Mouse (Mus musculus) cerebellum, adult 11-12 months (tissue): ENCODE results near the gene Gm20388.

Source experiments
- DNase-seq: peaks from one replicate; pipeline ENCODE4 v3.0.0; 2022

Gene Gm20388

DNA sequence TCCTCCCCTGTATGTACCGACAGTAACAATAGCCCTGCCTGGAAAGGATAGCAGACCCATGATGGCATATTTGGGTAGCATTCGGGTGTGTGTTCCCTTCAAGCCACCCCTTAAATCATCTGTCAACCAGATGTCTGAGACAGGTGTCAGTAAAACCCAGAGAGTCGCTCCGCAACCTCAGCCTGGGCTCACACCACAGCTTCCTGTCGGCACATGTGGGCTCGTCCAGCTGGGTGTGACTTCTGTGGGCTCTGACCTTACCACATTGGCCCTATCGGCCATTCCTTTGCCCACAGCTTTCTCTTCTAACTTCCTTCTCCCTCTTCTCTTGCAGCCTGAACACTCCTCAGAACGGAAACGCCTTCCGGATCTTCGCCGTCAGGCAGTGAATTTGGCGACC lies 139.3 kb downstream of the Gm20388 start:
- no peak for DNase-seq

DNA sequence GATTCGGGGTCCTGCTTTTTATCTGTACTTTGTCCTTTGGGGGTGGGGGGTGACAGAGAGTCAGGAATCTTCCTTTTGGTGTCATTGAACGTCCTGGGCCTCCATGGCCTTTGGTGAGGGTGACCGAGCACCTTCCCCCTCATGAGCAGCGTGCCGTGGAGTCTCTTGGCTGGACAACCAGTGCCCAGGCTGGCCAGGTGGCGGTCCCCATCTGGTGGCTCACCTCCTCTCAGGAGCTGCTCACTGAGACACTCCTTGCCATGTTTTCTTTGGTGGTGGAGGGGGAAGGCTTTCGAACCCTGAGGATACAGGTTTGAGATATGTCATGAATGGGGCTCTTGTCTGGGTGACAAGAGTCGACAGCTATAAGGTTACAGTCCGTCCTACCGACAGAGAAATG lies 139.7 kb downstream of the Gm20388 start:
- DNase-seq, result peak; percentile 59

DNA sequence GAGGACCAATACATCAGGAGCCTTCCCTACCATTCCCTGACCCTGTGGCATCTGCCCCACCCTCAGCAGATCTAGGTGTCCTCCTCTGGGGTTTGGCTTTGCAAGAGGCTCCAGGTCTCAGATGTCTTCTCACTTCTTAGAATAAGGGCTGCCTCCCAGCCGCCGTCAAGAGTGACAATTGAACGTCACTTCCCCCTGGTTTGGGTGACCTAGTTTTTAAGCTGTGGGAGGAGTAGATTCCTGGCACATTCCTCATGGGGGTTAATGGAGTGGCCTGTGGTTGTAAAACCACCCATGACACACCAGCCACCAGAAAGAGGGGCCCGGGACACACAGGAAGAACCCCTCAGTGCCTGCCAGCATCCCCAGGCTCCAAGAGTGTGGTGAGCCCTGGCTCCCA lies 140.4 kb downstream of the Gm20388 start:
- DNase-seq, result no peak

DNA sequence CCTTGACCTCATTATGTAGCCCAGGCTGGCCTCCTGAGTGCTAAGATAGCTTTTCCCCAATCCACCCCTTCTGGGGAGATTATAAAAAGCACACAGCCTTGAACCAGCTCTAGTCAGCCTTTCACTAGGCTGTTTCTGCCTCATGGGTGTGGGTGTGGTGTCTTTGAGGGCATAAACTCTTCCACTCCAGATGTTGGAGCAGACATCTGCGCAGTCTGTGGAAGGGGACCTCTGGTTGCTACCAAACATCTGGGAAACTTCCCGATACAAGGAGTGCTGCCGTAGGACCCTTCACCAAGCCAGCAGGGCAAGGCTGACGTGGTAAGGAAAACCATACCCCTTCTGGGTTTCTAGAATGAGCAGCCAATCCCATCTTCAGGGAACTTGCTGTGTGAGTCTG lies 141.3 kb downstream of the Gm20388 start:
- DNase-seq, result no peak

DNA sequence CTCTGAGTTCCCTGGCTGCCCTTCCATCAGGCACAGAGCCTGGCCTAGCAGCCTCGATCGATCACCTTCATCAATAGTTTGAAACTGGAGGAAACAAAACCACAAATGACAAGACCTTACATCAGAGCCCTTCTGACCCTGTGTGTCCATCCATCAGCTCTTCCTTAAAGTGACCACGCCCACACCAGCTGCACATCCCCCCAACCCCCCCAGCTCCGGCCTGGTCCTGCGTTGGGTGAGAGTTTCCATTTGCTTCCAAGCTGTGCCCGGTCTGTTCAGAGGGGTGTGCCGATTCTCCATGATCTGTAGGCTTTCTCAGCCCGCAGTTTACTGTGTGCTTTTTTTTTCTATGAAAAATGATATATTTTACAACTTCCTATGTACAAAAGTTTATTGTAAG lies 141.7 kb downstream of the Gm20388 start:
- DNase-seq, result no peak

DNA sequence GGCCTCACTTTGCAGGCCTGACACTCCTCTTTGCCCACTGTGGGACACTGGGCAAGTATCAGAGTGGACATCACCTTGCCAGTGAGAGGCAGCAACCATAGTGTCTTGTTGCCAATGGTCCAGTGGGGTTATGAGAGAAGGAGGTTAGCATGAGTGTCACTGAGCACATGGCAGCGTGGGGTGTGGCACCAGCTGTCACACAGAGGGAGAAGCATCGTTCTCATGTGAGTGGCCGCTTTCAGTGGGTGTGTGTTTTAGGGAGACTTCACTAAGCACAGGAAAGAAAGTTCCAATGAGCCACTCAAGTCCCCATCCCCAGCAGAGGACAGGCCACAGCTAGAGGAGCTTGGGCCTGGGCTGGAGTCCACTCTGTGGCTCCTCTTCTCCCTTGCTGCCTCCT lies 144.2 kb downstream of the Gm20388 start:
- DNase-seq, result no peak

DNA sequence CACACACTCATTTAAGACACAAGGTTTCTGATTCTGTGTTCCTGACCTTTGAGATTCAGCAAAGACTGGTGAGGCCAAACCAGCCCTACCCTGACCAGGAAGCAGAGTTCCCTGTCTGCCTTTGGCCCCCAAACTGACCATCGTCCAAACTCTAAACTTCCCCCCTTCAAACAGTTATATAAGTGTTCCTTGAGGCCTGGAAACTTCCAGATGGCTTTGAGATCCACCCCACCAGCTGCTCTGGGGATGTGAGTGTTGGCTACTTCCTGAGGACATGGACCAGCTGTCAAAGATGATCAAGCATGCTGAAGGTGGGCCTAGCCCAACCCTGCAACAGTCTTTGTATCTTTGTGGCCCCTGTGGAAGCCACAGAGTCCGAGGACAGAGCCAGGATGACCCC lies 146.4 kb downstream of the Gm20388 start:
- no peak for DNase-seq

DNA sequence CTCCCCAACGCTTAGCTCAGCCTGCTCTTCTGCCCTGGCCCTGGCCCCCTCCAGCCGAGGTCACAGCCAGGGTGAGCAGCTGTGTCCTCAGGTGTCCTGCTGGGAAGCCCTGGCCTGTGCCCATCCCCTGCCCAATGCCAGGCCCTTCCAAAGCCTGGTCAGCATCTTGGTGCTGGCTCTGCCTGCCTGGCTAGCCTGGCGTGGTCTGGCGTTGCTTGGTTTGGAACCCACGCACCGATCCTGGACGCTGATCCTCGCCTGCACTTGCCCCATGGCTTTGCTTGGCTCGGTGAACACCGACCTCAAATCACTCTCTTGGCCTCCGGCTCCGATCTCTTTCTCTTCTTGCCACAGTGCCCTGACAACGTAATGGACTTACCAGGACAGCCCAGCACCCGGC lies 152.1 kb downstream of the Gm20388 start:
- DNase-seq, result peak; percentile 57

DNA sequence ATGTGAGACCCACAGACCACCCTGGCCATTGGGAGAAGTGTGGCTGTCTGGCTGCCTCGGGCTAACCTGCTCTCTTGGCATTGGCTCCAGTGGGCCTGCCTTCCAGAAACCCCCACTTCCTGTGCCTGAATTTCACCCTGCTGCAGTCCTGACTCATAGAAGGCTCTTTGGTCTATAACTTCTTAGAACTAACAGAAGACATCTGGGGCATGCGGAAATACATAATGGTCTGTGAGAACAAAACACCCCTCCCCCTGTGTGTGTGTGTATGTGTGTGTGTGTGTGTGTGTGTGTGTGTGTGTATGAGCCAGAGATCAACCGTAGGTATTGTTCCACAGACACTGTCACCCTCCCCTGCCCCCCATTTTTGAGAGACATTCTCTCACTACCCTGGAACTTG lies 152.7 kb downstream of the Gm20388 start:
- no peak for DNase-seq

DNA sequence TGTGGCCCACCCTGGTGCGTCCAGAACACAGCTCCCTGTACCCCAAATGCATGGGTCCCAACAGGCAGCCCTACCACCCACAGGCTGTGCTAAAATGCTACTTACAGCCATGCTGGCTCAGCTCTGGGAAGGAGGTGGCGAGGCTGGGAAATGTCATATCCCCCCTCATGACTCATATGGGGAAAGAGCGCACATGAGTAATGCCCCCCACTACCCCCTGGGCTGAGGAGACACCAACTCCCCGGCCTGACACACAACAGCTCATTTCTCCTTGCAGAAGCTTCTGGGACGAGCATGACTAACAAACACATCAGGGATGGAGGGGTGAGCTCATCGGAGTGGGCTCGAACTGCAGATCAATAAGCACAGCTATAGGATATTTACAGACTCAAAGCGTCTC lies 155.0 kb downstream of the Gm20388 start:
- DNase-seq, result no peak

DNA sequence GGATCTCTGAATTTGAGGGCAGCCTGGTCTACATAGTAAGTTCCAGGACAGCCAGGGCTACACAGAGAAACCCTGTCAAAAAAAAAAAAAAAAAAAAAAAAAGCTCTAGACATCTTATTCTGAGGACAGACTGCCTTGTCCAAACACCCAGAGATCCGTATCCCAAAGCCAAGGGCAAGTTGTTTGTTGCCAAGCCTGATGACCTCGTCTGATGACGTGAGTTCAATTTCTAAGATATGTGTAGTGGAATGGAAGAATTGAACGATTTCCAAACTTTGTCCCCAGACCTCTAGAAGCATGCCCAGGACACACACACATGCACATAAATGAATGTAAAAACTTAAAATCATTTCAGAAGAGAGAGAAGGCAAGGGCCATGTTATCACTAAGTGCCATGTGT lies 155.6 kb downstream of the Gm20388 start:
- no peak for DNase-seq

DNA sequence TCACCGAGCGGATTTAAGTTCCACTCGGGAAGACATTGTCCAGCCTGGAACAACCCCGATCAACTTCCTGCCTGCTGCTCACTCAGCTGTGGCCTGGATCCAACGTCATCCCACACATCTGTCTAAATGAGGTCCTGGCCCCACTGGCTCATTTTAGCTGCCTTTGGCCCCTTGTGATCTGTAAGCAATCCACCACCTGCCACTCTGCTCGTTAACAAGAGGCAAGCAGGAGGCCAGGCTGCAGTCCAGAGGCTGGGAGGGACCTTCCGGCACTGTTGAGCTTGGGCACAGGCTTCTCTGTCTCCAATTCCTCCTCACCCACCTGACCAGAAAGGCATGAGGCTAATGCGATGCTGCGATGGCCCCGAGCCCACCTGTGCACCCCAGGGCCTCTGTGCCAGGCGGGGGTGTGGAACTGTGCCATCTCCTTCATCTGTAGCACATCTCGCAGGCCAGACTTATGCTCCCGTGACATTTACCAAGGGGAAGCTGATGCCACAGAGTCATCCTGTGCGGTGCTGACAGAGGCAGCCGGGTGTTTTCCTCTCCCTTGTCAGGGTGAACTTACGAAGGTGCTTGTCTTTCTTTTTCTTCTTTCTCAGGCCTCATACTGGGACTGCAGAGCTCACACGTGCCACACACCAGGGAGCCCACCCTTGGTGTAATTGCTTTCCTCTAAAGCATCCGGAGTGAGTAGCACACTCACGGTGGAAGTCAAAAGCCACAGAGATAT lies 157.5 kb downstream of the Gm20388 start:
- DNase-seq, result peak; percentile 81

DNA sequence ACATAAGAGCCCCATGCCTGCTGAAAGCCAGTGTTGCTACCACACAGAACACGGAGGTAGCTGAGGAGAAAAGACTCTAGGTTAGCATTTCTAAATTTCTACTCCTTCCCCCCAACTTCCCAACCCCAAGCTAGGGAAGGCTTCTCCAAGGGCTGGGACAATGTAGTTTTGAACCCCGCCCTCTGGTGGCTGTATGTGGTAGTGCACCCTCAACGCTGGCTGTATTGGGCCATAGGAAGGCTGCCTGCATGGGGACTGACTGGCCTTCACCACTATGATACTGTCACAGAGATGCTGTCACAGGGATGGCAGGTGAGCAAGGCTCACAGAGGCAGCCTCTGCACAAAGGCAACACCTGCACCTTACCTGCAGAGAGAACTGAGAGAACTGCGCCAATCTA lies 161.0 kb downstream of the Gm20388 start:
- peak; percentile 83 for DNase-seq

DNA sequence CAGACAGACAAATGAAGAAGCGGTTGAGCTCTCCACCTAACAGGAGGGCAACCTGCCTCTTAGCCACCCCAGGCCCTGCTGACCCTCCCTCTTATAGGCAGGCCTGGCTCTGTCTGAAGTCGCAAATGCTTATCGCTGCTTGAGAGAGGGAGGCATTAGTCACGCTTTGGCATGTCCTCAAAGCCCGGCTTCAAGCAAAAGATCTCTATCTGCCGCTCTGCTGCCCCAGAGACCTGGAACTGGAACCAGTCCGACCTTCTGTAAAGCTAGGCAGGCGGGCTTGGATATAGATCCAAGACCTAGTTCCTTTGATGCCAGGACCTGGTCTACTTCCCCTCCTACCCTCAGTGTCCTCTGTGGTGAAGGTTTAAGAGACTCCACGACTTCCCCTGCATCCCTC lies 161.6 kb downstream of the Gm20388 start:
- DNase-seq, result peak; percentile 84

DNA sequence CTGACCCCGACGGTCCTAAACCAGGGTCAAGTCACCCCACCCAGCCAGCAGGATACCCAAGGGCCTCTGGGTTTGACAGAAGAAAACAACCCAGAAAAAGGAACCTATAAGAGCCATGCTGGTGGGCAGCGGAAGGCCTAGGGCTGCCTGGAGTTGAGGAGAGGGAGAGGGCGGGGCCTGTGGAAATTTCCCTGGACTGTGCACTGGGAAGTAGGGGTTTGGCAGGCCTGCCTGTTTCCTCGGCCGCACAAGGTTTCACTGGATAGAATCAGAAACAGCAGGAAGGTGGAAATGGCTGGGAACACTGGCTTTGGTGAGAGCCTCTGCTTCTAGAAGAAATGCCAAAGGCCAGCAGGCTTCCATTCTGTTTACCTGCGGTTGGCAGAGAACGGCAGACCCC lies 162.2 kb downstream of the Gm20388 start:
- DNase-seq, result no peak

DNA sequence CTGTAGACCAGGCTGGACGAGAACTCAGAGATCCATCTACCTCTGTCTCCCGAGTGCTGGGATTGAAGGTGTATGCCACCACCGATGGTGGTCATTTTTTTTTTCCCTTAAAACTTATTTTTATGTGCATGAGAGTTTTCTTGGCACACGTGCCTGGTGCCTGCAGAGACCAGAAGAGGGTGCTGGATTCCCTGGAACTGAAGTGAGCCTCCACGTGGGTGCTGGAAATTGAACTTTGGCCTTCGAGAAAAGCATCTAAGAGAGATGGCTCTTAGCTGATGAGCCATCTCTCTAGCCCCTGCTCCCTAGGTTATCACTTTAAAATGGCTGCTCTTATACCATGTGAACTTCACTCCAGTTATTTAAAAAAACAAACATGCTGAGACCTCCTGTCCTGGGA lies 163.9 kb downstream of the Gm20388 start:
- no peak for DNase-seq

DNA sequence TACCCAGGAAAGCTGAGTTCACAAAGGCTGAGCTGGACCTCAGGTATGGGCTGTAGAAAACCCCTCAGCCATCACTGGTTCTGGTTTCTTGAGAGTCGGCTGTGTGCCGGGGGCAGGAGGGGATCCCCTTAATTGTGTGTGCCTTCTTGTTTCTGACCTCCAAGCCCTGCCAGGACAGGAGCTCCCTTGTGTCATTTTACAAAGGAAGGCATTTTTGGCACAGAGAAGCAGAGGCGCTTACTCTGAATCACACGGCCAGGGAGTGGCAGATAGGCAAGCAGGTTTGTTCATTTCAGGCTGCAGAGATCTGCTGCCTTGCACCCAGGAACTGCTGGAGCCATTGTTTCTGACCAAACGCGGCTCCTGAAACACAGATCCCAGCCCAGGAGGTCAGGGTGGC lies 164.7 kb downstream of the Gm20388 start:
- no peak for DNase-seq

DNA sequence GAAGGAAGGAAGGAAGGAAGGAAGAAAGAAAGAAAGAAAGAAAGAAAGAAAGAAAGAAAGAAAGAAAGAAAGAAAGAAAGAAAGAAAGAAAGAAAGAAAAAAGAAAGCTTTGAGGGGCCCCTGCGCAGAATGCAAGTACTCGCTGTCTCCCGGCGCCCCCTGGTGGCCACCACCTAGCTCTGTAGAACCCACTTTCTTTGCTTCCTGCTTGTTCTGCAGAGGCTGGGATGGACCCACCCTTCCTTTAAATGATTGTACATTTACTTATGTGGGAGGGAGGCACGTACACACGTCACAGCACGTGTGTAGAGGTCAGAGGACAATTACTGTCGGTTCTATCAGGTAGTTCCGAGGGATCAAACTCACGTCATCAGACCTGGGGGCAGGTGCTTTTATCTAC lies 167.4 kb downstream of the Gm20388 start:
- peak; percentile 65 for DNase-seq

DNA sequence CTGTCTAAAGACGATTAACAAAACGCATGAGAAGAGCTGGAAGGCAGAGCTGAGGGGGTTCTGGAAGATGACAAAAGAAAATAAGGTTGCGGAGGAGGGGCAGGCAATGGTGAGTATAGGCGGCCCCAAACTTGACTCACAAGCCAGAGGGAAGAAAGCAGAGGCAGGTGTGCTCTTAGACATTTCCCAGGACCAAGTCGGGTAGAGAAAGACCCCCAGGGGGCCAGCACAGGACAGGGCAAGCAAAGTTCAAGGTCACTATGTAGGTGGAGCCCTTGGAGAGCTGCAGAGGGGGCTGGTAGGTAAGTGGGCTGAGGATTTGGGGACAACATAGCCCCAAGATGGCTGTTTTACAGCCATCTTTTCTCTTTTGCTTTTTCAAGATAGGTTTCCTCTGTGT lies 168.7 kb downstream of the Gm20388 start:
- DNase-seq, result no peak

DNA sequence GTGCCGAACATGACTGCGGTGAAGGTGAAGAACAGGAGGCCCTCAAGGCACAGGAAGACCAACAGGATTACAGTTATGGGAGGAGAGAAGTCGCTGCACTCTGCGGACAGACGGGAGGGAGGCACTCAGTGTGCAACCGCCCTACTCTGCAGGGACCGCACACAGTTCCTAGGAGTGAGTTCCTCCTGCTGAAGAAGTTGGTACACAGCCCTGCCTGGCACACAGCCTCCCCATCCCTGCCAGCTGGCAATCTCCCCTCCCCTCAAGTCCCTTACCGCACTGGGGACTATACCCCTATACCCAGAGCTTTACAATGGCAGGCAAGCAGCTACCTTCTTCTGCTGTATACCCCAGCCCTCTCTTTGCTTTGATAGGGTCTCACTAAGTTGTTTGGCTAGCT lies 172.6 kb downstream of the Gm20388 start:
- DNase-seq, result peak; percentile 52

DNA sequence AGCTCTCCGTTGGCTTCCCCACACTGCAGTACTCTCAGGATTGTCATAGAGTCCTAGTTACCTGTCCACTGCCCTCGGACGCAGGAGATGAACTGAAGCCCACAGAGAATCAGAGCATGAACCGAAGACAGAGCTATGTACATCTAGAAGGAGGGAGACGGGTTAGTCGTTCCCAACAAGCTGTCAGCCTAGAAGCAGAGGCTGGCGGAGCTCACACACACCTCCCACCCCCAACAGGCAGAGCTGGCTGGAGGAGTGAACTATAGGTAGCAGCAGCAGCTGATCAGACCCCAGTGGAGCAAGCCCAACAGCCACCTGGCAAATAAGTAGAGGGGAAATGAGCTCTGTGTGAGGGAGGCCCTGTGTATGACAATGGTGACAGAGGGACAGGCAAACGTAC lies 174.1 kb downstream of the Gm20388 start:
- no peak for DNase-seq

DNA sequence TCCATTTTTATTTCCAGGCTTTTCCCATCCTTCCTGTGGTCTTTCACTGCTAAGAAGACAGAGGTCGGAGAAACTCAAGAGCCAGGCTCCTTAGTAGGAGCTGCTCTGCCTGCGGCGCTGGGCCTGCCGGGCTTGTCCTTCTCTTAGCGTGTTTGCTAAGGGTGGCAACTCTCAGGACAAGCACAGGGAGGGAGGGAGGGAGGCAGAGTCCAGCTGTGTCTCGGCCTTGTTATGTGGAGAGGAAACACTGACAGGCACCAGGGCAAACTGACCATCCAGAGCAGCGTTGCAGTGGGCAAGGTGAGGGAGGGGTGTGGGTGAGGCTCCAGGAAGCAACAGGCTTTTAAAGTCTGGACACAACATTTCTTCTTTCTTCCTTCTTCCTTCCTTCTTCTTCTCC lies 178.9 kb downstream of the Gm20388 start:
- DNase-seq, result no peak

DNA sequence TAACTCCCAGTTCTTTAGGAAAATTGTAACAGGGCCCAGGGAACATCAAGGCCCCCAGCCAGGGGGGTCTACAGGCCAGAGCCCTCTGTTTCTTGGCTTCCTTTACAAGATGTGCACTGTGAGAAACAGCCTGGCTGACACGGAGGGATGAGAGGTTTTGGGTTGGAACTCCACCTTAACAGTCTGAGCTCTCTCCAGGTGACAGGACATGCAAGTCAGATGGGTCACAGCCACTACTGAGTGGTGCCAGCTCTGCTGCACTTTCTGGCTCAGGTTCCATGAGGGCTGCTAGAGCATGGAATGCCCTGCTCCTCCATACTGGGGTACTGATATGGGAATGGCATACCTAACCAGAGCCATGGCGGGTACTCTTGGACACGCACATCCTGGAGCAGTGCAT lies 180.4 kb downstream of the Gm20388 start:
- peak; percentile 80 for DNase-seq

DNA sequence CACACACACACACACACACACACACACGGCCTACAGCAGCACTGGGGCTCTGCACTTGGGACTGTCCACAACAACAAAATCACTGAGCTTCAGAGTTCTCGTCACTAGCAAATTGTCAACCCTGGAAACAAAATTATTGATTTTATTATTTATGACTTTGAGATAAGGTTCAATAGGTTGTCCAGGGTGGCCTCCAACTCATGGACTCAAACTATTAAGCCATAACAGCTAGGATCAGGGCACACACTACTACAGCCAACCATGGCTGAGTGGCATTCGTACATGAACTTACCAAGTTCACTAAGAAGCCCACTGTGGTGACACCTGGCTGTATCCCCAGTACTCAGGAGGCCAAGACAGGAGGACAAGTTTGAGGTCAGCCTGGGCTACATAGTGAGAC lies 182.5 kb downstream of the Gm20388 start:
- DNase-seq, result no peak

DNA sequence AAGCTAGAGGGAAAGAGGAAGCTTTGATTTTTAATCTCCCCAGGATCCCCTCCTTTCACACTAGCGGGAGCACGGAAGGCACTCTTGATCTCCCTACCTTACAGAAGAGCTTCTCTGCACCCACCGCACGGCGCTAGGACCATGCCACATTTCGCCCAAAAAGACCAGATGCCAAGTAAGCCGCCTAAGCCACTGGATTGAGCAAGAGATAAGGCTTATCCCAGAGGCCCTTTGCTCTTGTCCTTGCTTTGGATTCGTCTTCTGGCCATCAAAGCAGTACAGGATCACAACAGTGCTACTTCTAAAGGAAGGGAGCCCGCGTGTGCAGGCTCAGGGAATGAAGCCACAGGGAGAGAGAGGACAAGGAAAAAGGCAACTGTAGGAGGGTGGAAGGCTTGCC lies 184.2 kb downstream of the Gm20388 start:
- DNase-seq, result no peak

DNA sequence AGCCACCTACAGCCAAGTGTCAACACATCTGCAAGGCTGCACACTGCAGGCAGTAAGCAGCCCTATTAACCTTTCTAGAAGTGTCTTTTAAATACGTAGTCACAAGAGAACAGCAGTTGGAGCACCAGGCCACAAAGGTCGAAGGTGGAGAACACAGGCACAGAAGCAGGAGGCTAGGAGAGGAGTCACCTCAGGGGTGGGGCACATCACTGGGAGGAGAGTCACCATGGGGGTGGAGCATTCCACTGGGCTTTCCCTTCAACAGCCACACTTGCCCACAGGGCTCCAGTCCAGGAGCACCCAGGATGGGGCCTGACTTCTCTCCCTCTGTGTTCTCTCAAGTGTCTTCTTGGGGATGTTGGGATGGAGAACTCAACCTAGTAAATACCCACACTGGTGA lies 185.8 kb downstream of the Gm20388 start:
- no peak for DNase-seq
